10 mouse cellular contexts compared by ENCODE assay signal in the genomic region with DNA sequence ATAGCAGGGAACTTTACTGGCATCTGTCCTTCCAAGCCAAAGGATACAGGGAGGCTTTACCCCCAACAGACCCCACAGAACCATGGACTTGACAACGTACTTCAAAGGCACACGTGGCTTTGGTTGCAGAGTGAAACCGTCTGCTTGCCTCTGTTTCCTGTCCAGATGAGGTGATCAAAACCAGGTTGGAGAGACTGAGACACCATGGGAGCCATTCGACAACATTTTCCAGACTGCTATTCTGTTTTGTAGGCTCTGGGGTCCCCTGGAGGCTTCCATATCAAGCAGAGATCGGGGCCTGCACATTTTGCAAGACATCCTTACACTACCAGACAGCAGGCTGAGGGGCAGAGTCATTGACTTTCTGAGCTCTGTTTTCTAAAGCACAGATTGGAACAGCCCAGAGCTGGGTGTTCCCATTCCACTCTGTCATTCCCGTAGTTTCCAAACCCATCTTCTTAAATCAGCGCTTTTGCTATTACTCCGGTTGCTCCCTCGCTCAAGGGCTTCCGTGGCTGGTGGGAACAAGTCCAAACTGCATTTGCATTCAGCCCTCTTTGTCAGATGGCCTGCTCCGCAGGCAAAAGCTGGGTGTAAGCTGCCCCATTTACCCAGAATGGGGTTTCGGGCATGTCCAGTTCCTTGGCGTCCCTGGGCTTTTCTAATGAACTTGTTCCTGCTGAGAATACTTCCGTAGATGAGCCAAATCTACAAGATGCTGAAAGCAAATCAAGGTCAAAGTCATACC.
DNase-seq lines count a peak whose midpoint lies in the region; ATAC-seq and TF ChIP-seq lines count a peak whose summit lies in the region.
"Had no signal": no experiment of that assay in that cellular context is flagged by ENCODE, and none has a peak within 500 bp of the region (broad histone marks: within the 10 kb centered on the region; RNA-seq: fewer than 3 reads in every experiment).

No protein-coding gene starts in this region.

- no peak overlapping the region for H3K4me2 ChIP-seq in lung, embryonic 14.5 days
- no peak overlapping the region for H3K4me2 ChIP-seq in limb, embryonic 11.5 days (ENCODE audit: low read depth, severe bottlenecking)
- no peak overlapping the region for H3K4me2 ChIP-seq in hindbrain, embryonic 13.5 days

- DNase-seq in frontal cortex, postnatal 36 days (ENCODE audit: low spot score in 2 of 2), result peak; percentile 19 to 25
- DNase-seq in frontal cortex, postnatal 14 days (ENCODE audit: low spot score in 2 of 2), result no peak
- DNase-seq in lung, embryonic 14.5 days, result peak; percentile 62
- DNase-seq in lung, postnatal 25 days (ENCODE audit: low spot score), result no peak
- DNase-seq in cerebellum, adult 11 months, result peak; percentile 55
- DNase-seq in limb, embryonic 11.5 days (ENCODE audit: low spot score), result peak; percentile 46
- no peak for DNase-seq in adrenal gland, adult 18-20 months (ENCODE audit: low spot score in 2 of 2)

- no peaks in the 10 kb centered on the region for H3K27me3 ChIP-seq in lung, embryonic 14.5 days (ENCODE audit: insufficient read depth, low read length)
- H3K27me3 ChIP-seq in limb, embryonic 11.5 days (ENCODE audit: control insufficient read depth, insufficient read depth, low read length), result no peaks in the 10 kb centered on the region
- 0 out of 2 replicates have a peak, but pooled peaks cover 3% of the 10 kb centered on the region for H3K27me3 ChIP-seq in hindbrain, embryonic 13.5 days

- no peak for ATAC-seq in lung, embryonic 14.5 days (ENCODE audit: insufficient read depth)
- no peak for ATAC-seq in limb, embryonic 11.5 days (ENCODE audit: insufficient number of reproducible peaks, low FRiP score, low TSS enrichment, low read depth)
- ATAC-seq in hindbrain, embryonic 13.5 days (ENCODE audit: low FRiP score), result no peak

- H3K4me3 ChIP-seq in lung, embryonic 14.5 days (ENCODE audit: low read depth, low read length), result no peak overlapping the region
- H3K4me3 ChIP-seq in limb, embryonic 11.5 days (ENCODE audit: low read depth, low read length), result no peak overlapping the region
- no peak overlapping the region for H3K4me3 ChIP-seq in hindbrain, embryonic 13.5 days
- H3K4me3 ChIP-seq: myocyte had no signal

- no peak for TF ChIP-seq CTCF in lung, embryonic 14.5 days (IDR thresholded peaks at IDR 0.05; ENCODE audit: low read depth)

- H3K27ac ChIP-seq in lung, embryonic 14.5 days (ENCODE audit: low read depth), result no peak overlapping the region
- no peak overlapping the region for H3K27ac ChIP-seq in limb, embryonic 11.5 days (replicated peaks; ENCODE audit: low read depth, low read length)
- no peak overlapping the region for H3K27ac ChIP-seq in hindbrain, embryonic 13.5 days
- H3K27ac ChIP-seq: liver, embryonic 14.5 days had no signal

- 57% methylated on average over 14 of the region's 14 CpGs for WGBS in lung, embryonic 14.5 days
- WGBS in limb, embryonic 11.5 days, result 48% methylated on average over 14 of the region's 14 CpGs
- WGBS in hindbrain, embryonic 13.5 days, result 69% methylated on average over 14 of the region's 14 CpGs

- H3K36me3 ChIP-seq in lung, embryonic 14.5 days (ENCODE audit: insufficient read depth), result no peaks in the 10 kb centered on the region
- no peaks in the 10 kb centered on the region for H3K36me3 ChIP-seq in limb, embryonic 11.5 days (ENCODE audit: control insufficient read depth, insufficient read depth, low read length)
- H3K36me3 ChIP-seq in hindbrain, embryonic 13.5 days, result no peaks in the 10 kb centered on the region

- no peaks in the 10 kb centered on the region for H3K4me1 ChIP-seq in lung, embryonic 14.5 days (ENCODE audit: insufficient read depth)
- peaks cover 3% of the 10 kb centered on the region; the same call in 1 of the 2 replicates for H3K4me1 ChIP-seq in limb, embryonic 11.5 days (ENCODE audit: control insufficient read depth, insufficient read depth, low read length)
- H3K4me1 ChIP-seq in hindbrain, embryonic 13.5 days (replicated peaks), result no peaks in the 10 kb centered on the region

- no peaks in the 10 kb centered on the region for H3K9me3 ChIP-seq in lung, embryonic 14.5 days (ENCODE audit: low read depth, low read length)
- no peaks in the 10 kb centered on the region for H3K9me3 ChIP-seq in limb, embryonic 11.5 days (ENCODE audit: control insufficient read depth, low read length)
- no peaks in the 10 kb centered on the region for H3K9me3 ChIP-seq in hindbrain, embryonic 13.5 days

- H3K9ac ChIP-seq in lung, embryonic 14.5 days, result no peak overlapping the region
- H3K9ac ChIP-seq in limb, embryonic 11.5 days (ENCODE audit: low read length), result no peak overlapping the region
- H3K9ac ChIP-seq in hindbrain, embryonic 13.5 days, result no peak overlapping the region
- H3K9ac ChIP-seq: liver, embryonic 14.5 days had no signal

Comparison
In these comparisons a context has a peak if more than half of its experiments do, and no peak if none do; other contexts are left out.
1. DNase-seq: peak in frontal cortex, postnatal 36 days (2 of 2), lung, embryonic 14.5 days (single experiment), cerebellum, adult 11 months (single experiment) and limb, embryonic 11.5 days (single experiment); none in frontal cortex, postnatal 14 days (0 of 2), lung, postnatal 25 days (single experiment) and adrenal gland, adult 18-20 months (0 of 2).